Mouse (Mus musculus): ENCODE results near the gene Ephb3. TPM values are rescaled to one million over a fixed set of nuclear protein-coding genes. Genes with fewer than 3 reads are reported as not detected.

The Ephb3 gene
- polyA plus RNA-seq, 1 experiment, result 4.8 TPM

GRCm38 (mm10) chr16:21197542-21197941 lies 7.0 kb upstream of the Ephb3 start:
- no peaks in the 10 kb centered on the region for H3K4me1 ChIP-seq (ENCODE audit: control insufficient read depth, insufficient read depth, low read length)
- H3K27ac ChIP-seq (ENCODE audit: insufficient read depth, low read length), result no peak overlapping the region
- no peak for DNase-seq
- TF ChIP-seq POLR2A (IDR thresholded peaks at IDR 0.05; ENCODE audit: borderline replicate concordance, insufficient read depth, low read length) (no peak), CTCF (IDR thresholded peaks at IDR 0.05; ENCODE audit: borderline replicate concordance, insufficient read depth, low read depth, low read length) (no peak)
- H3K4me3 ChIP-seq (replicated peaks; ENCODE audit: insufficient read depth, low read depth, low read length), result no peak overlapping the region
- WGBS, result 89% methylated on average over 4 of the region's 4 CpGs
- H3K27me3 ChIP-seq (ENCODE audit: control insufficient read depth, insufficient read depth, low read length), result no peaks in the 10 kb centered on the region

- 86% methylated on average over 7 of the region's 7 CpGs for WGBS
- H3K4me3 ChIP-seq (replicated peaks; ENCODE audit: insufficient read depth, low read depth, low read length), result no peak overlapping the region
- H3K27ac ChIP-seq (ENCODE audit: insufficient read depth, low read length), result no peak overlapping the region
- no peak for DNase-seq
- H3K4me1 ChIP-seq (ENCODE audit: control insufficient read depth, insufficient read depth, low read length), result no peaks in the 10 kb centered on the region
- no peaks in the 10 kb centered on the region for H3K27me3 ChIP-seq (ENCODE audit: control insufficient read depth, insufficient read depth, low read length)
- TF ChIP-seq POLR2A (IDR thresholded peaks at IDR 0.05; ENCODE audit: borderline replicate concordance, insufficient read depth, low read length), result no peak
- no peak for TF ChIP-seq CTCF (IDR thresholded peaks at IDR 0.05; ENCODE audit: borderline replicate concordance, insufficient read depth, low read depth, low read length)
Observed at GRCm38 (mm10) chr16:21198006-21198405, 6.5 kb upstream of the Ephb3 start.

- H3K27me3 ChIP-seq (ENCODE audit: control insufficient read depth, insufficient read depth, low read length), result no peaks in the 10 kb centered on the region
- no peak for DNase-seq
- TF ChIP-seq POLR2A (IDR thresholded peaks at IDR 0.05; ENCODE audit: borderline replicate concordance, insufficient read depth, low read length) (no peak), CTCF (IDR thresholded peaks at IDR 0.05; ENCODE audit: borderline replicate concordance, insufficient read depth, low read depth, low read length) (peak; percentile 34; the same call in 1 of the 2 replicates)
- WGBS, result 12% methylated on average over 1 of the region's 1 CpGs
- H3K27ac ChIP-seq (ENCODE audit: insufficient read depth, low read length), result no peak overlapping the region
- H3K4me3 ChIP-seq (replicated peaks; ENCODE audit: insufficient read depth, low read depth, low read length), result no peak overlapping the region
- H3K4me1 ChIP-seq (ENCODE audit: control insufficient read depth, insufficient read depth, low read length), result no peaks in the 10 kb centered on the region
Observed at GRCm38 (mm10) chr16:21198529-21198928, 6.0 kb upstream of the Ephb3 start.

- Histone ChIP-seq H3K4me3 (replicated peaks; ENCODE audit: insufficient read depth, low read depth, low read length) (no peak overlapping the region), H3K27ac (ENCODE audit: insufficient read depth, low read length) (no peak overlapping the region), H3K27me3 (ENCODE audit: control insufficient read depth, insufficient read depth, low read length) (no peaks in the 10 kb centered on the region), H3K4me1 (ENCODE audit: control insufficient read depth, insufficient read depth, low read length) (no peaks in the 10 kb centered on the region)
- WGBS, result 68% methylated on average over 8 of the region's 8 CpGs
- TF ChIP-seq POLR2A (IDR thresholded peaks at IDR 0.05; ENCODE audit: borderline replicate concordance, insufficient read depth, low read length) (no peak), CTCF (IDR thresholded peaks at IDR 0.05; ENCODE audit: borderline replicate concordance, insufficient read depth, low read depth, low read length) (no peak)
- no peak for DNase-seq
Observed at GRCm38 (mm10) chr16:21199426-21199825, 5.1 kb upstream of the Ephb3 start.

- WGBS, result 84% methylated on average over 4 of the region's 4 CpGs
- TF ChIP-seq POLR2A (IDR thresholded peaks at IDR 0.05; ENCODE audit: borderline replicate concordance, insufficient read depth, low read length) (no peak), CTCF (IDR thresholded peaks at IDR 0.05; ENCODE audit: borderline replicate concordance, insufficient read depth, low read depth, low read length) (no peak)
- Histone ChIP-seq H3K4me3 (replicated peaks; ENCODE audit: insufficient read depth, low read depth, low read length) (no peak overlapping the region), H3K4me1 (ENCODE audit: control insufficient read depth, insufficient read depth, low read length) (no peaks in the 10 kb centered on the region), H3K27me3 (ENCODE audit: control insufficient read depth, insufficient read depth, low read length) (no peaks in the 10 kb centered on the region), H3K27ac (ENCODE audit: insufficient read depth, low read length) (no peak overlapping the region)
- DNase-seq, result no peak
Observed at GRCm38 (mm10) chr16:21202731-21203130, 1.8 kb upstream of the Ephb3 start.

GRCm38 (mm10) chr16:21205093-21205886 lies 735 bp downstream of the Ephb3 start:
- no peak for DNase-seq
- Histone ChIP-seq H3K4me1 (ENCODE audit: control insufficient read depth, insufficient read depth, low read length) (no peaks in the 10 kb centered on the region), H3K27ac (ENCODE audit: insufficient read depth, low read length) (no peak overlapping the region), H3K27me3 (ENCODE audit: control insufficient read depth, insufficient read depth, low read length) (no peaks in the 10 kb centered on the region), H3K4me3 (replicated peaks; ENCODE audit: insufficient read depth, low read depth, low read length) (peak overlapping the region; percentile 58)
- 10% methylated on average over 60 of the region's 60 CpGs for WGBS
- no peak for TF ChIP-seq POLR2A (IDR thresholded peaks at IDR 0.05; ENCODE audit: borderline replicate concordance, insufficient read depth, low read length)
- no peak for TF ChIP-seq CTCF (IDR thresholded peaks at IDR 0.05; ENCODE audit: borderline replicate concordance, insufficient read depth, low read depth, low read length)

- Histone ChIP-seq H3K27me3 (ENCODE audit: control insufficient read depth, insufficient read depth, low read length) (no peaks in the 10 kb centered on the region), H3K27ac (ENCODE audit: insufficient read depth, low read length) (no peak overlapping the region), H3K4me3 (replicated peaks; ENCODE audit: insufficient read depth, low read depth, low read length) (no peak overlapping the region), H3K4me1 (ENCODE audit: control insufficient read depth, insufficient read depth, low read length) (no peaks in the 10 kb centered on the region)
- DNase-seq, result no peak
- no peak for TF ChIP-seq CTCF (IDR thresholded peaks at IDR 0.05; ENCODE audit: borderline replicate concordance, insufficient read depth, low read depth, low read length)
- TF ChIP-seq POLR2A (IDR thresholded peaks at IDR 0.05; ENCODE audit: borderline replicate concordance, insufficient read depth, low read length), result no peak
- 44% methylated on average over 4 of the region's 4 CpGs for WGBS
Observed at GRCm38 (mm10) chr16:21208001-21208565, 3.5 kb downstream of the Ephb3 start.

- TF ChIP-seq POLR2A (IDR thresholded peaks at IDR 0.05; ENCODE audit: borderline replicate concordance, insufficient read depth, low read length), result no peak
- TF ChIP-seq CTCF (IDR thresholded peaks at IDR 0.05; ENCODE audit: borderline replicate concordance, insufficient read depth, low read depth, low read length), result no peak
- 93% methylated on average over 3 of the region's 3 CpGs for WGBS
- H3K27me3 ChIP-seq (ENCODE audit: control insufficient read depth, insufficient read depth, low read length), result no peaks in the 10 kb centered on the region
- H3K4me3 ChIP-seq (replicated peaks; ENCODE audit: insufficient read depth, low read depth, low read length), result no peak overlapping the region
- DNase-seq, result no peak
- H3K27ac ChIP-seq (ENCODE audit: insufficient read depth, low read length), result no peak overlapping the region
- H3K4me1 ChIP-seq (ENCODE audit: control insufficient read depth, insufficient read depth, low read length), result no peaks in the 10 kb centered on the region
Observed at GRCm38 (mm10) chr16:21209290-21209689, 4.7 kb downstream of the Ephb3 start.
